Mouse (Mus musculus): ENCODE data around the gene Slc30a7. TPM values are rescaled to one million over a fixed set of nuclear protein-coding genes. Genes with fewer than 3 reads are reported as not detected.
A peak's percentile ranks its signal among the peaks of the same experiment; 100 is the strongest.
"Not testable (repeated sequence)": the region's sequence is repeated elsewhere in the genome, so short reads cannot be mapped to it uniquely, and the experiment has no call there.

Slc30a7 gene
- total RNA-seq, 4 experiments from 2014 or later: 2.2 to 6.9 (median 4.5) TPM

DNA sequence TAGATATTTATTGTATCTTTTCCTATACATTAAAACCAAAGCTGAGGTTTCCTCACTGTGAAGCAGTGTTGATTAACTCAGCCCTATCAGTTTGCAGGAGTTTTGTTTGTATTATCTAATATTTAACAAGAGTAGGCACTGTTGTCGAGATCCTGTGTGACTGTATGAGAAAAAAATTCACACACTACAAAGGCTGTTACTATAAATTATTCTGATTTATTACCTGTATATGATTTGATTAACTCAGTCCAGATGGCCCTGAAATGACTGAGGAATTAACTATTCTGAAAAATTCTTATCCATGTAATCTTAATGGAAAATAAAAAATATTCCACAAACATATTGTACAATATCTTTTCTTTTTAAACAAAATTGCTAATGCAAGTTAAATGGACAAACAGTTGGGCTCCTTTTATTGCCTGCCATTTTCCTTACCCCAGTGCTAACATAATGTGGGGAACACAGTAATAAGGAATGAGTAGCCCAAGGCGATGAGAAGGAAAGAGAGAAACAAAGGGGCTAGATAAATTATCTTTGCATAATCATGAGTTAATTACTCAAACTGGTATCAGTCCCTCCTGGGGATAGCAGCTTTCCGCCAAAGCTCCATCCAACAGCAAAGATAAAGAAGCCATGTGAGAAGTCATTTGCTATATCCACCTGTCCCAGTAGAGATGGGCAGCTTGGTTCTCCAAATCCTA, 57.8 kb downstream of the Slc30a7 start:
- no peak for DNase-seq (ENCODE audit: low spot score in 2 of 2)

DNA sequence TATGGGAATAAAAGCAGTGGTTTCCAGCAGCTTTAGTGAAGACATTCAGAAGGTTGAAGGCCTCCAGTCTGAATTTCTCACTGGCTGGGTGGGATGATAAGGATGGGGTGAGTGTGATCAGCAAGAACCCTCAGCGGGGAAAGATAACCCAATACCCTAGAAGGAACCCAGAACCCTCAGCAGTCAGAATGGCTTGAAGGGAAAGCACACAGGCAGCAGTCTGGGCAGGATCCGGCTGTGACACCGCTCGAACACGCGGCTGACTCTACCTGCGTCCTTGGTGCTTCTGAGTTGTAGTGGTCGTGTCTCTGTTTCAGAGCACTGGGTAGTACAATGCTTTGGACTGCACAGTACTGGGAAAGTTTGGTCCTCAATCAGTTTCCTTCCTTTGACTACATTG, 60.9 kb downstream of the Slc30a7 start:
- DNase-seq (ENCODE audit: low spot score in 2 of 2): no peak

DNA sequence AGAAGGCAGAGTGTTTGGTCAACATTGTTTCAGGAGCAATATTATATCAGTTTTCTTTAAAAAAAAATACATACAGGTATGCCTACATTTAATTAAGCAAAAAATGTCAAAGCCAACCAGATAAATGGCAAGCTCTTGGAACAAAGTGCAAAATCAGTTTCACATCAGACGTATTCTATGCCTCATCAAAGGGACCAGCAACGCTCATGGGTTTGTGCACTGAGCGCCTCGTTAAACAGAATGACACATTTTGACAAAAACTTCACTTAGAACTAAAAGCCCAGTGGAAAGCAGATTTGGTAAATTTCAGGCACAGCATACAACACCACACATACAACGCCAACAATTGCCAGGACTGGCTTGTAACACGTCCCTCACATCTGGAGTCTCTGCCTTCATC, 62.8 kb downstream of the Slc30a7 start:
- no peak for DNase-seq (ENCODE audit: low spot score in 2 of 2)

DNA sequence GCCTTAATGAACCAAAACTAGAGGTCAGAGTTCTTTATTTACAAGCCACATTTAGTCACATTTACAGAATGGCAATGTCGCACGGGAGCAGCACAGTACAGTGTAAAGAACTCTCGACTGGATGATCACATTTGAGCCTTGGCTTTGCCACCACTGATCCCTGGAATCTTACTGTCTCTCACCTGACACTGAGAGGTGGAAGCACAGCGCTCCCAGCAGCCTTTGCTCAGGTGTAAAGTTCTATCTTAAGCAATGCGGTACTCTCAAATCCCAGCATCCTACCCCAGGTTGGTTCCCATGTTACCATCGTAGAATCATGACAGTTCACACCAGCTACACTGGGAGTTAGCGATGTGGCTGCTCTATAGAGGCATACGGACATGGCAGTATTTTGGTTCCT, 65.7 kb downstream of the Slc30a7 start:
- no peak for DNase-seq (ENCODE audit: low spot score in 2 of 2)

DNA sequence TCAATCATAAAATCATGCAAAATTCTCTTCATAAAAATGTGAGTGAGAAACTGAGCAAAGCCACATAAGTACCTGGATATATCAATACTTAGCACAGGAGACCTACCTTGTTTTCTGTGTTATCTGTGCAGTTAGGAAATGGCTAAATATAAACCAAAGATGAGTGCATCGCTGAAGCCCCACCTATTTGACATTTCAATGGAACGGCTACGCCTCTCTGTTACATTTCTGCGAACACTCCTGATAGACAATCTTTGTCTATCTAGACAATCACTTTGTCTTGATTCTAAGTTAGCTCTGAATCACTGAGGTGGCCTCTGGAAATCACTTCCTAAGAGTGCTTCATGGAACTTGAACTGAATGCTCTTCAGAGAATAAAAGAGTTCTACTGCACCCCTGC, 66.7 kb downstream of the Slc30a7 start:
- no peak for DNase-seq (ENCODE audit: low spot score in 2 of 2)

DNA sequence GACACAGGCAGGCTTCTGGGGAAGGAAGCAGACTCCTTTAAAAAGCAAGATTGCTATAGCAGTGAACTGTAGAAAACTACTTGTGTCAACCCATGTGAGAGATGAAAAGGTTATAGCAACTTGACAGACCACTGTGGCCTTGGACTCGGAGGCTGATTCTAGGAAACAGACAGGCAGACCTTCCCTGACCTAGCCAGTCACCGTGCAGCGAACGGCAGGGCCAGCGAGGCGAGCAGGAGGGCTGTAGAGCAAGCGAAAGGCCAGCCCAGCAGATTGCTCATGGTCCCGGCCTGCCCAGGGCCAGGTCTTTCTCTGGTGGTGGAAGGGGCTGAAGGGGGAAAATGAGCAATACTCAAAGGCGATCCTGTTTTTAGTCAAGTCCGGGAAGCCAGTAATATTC, 69.4 kb downstream of the Slc30a7 start:
- no peak for DNase-seq (ENCODE audit: low spot score in 2 of 2)

DNA sequence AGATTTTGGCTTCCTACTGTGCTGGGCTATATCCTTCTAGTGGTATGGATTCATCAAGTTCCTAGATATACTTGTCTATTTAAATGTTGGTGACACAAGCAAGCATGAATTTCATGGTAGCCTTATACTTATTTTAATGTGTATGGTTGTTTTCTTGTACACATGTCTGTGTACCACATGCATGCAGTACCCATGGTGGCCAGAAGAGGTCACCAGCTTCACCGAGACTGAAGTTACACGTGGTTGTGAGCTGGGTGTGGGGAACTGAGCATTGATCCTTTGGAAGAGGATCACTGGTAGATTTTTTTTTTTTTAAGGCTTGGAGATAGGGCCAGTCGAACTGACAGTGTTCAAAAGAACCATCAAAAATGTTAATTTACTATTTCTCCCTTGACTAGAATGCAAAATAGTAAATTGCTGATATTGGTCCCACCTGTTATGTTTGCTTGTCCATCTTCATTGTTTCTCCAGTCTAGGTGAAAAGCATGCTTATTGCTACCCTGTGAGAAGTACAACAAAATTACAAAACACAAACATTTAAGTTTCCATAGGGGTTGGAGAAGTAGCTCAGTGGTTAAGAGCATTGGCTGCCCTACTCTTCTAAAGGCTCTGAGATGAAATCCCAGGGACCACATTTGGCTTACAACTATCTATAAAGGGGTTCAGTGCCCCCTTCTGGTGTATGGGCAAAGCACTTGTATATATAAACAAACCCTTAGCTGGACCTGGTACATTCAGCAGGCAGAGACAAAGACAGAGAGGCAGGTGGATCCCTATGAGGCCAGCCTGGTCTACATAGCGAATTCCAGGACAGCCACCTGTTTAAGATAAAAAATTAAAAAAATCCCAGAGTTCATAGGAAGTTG, 70.2 kb downstream of the Slc30a7 start:
- peak; percentile 32 to 33 for DNase-seq (ENCODE audit: low spot score in 2 of 2)

DNA sequence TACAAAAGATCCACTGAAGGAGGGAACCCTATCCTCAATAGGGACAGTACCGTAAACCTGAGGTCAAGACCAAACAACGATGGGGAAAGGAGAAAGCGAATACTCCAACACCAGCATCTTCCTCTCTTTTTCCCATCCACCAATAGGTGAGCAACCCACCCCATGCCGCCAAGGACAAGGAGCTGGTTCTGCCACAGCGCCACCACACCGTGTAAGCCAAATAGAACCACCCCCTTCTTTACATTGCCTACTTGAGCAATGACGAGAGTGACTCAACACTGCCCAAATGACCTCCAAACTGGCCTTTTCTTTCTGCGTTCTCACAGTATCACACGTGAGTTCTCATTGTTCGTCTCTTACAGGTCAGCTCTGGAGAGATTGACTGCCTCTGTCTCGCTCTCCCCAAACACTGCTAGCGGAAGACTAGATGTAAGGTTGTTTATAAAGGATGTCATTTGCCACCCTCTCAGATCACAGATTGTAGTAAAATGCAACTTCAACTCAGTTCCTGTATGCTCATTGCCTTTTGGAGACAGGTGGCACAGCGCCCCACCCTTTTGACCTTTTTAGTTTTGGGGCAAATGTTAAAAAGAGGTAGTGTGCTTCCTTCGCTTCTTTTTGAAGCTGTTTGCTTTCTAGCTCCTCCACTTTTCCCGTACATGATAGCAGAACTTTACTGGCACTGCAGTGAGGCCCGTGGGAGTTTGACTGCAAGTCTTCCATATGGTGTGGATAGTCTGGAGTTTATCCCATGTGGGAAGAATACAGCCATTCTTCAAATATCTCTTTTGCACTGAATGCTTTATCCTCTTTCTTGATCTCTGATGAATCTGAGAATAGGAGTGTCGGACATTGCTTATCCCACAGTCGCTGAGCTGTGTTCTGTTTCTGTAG, 73.7 kb downstream of the Slc30a7 start:
- DNase-seq (ENCODE audit: low spot score in 2 of 2): no peak

DNA sequence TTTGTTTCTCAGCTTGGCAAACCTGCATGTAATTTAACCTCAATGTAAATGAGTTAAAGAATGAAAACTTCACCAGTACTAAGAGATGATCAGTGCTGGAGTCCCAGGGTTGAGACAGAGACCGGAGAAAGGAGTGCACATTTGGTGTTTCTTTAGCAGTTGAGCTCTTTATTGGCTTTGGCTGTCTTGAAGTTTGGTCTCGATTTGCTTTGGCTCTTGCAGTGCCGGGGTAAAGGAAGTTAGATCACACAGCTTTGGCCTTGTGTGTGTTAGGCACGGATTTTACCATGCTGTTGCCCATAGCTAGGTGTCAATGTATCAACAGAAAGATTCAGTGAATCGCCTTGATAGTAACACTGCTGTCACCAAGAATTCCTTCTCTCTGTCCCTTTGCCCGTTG, 75.5 kb downstream of the Slc30a7 start:
- DNase-seq (ENCODE audit: low spot score in 2 of 2): no peak

DNA sequence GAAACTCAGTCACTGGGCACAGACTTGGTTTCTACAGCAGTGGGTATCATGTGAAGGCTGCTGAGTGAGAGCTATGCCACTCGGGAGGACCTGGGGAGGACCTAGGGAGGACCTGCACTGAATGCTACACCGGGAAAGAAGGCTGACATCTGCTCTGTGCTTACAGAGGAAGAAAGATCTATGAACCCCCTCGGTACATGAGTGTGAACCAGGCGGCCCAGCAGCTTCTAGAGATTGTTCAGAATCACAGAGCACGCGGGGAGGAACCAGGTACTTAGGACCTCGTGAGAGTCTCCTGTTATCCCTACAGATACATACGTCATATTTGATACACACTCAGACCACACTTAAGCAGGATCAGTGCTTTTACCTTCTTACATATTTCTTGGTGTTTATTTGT, 80.7 kb downstream of the Slc30a7 start:
- DNase-seq (ENCODE audit: low spot score in 2 of 2): no peak

DNA sequence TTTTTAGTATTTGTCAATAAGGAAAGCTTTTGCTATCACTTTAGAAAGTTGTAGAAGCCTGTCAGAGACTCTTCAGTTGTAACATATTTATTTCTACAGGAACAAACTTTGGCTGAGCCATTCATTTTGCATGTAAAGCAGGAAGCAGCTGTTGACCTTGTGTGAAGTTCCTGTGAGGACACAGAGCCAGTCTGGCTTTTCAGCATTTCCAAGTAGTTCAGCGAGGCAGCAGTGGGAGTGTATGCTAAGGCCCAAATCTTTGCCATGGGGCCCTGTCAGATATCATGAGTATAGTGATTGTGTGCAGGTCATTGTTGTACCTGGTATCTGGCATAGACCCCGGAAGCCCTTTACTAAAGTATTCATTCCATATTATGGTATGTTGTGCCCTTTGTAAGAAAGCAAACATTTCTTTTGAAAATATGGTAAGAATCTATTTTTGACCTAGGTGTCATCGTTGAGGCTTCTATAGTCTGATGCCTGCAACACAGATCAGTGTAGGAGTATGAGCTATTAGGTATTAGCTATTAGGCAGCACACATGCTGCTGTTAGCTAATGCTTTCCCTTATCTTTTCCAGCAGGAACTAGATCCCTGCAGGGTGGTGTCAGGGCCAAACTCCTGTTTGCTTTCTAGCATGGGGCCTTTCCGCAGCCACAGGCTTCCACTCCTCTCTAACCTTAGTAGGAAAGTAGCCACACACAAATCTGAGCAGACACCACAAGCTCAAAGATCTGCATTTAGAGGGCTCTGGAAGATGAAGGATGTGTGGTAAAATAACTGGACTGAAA, 82.6 kb downstream of the Slc30a7 start:
- no peak for DNase-seq (ENCODE audit: low spot score in 2 of 2)

DNA sequence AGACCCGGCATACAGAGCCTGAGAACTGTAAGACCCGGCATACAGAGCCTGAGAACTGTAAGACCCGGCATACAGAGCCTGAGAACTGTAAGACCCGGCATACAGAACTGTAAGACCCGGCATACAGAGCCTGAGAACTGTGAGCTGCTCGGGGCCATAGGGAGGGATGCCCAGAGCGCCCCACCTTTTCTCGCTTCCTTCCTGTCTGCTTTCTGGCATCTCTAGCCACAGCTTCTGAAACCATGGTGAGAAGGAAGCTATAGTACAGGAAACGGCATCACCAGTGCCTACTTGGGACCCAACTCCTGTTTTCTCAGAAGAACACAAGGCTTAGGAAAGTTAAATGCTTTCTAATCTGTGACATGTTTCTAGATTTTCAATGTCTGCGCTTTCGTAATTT, 99.8 kb downstream of the Slc30a7 start:
- not testable (repeated sequence) for DNase-seq (ENCODE audit: low spot score in 2 of 2)

DNA sequence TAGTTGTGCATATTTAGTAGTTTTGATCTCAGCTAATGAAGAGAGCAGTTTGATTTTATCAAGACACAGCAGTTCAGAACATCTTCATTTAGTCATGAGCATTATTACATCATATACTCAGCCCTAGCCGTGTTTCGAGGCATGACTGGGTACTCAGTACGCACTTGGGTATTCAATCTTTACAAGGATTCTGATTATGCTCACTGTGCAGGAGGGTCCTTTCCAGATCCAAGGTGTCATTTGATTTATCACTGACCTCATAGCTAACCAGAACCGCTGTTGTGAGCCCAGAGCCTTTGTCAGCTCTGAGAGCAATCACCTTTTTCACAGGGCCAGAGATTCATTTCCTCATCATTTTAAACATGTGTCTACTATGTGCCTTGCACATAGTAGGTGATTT, 101.6 kb downstream of the Slc30a7 start:
- no peak for DNase-seq (ENCODE audit: low spot score in 2 of 2)

DNA sequence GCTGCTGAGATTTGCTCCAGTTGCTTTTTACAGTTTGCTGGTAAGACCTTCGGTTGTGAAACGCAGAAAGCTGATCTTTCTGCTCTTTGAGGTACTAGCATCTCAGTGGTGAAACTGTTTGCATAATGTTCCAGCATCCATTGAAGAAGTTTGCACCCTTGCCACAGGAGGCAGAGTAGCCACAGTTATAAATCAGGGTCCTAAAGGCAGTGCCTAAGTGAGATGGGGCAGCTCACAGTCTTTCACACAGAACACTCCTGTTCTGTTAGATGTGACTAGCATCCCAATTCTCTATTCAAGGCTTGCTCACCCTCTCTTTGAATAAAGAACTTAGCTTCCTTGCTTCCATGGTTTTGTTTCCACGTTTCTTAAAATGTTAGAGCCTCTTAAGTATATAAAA, 102.1 kb downstream of the Slc30a7 start:
- no peak for DNase-seq (ENCODE audit: low spot score in 2 of 2)

DNA sequence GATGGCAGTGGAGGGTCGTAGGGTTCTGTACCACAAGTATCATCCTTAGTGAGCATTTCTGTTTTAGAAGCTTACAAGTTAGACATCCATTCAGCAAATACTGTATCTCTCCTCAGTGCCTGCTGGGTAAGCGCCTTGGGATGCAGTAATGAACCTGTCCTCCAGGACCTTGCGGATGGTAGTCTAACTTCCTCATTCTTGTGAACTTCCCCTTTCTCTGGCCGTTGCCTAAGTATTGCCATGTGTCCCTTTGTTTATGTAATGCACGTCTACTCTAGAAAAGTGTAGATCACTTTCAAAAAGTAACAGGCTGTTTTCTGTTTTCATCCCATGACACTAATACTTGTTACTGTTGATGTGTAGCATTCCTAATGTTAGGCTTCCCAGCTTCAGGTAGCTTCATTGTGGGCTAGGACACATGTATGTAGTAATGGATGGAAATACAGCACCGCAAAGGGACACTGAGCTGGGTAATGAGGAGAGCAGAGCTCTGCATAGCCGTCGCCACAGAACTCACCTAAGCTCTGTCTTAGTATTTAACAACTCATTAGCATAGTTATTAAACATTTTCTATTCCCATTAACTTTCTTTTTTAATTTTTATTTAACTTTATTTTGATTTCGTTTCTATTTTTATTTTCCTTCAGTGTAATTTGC, 104.8 kb downstream of the Slc30a7 start:
- no peak for DNase-seq (ENCODE audit: low spot score in 2 of 2)

DNA sequence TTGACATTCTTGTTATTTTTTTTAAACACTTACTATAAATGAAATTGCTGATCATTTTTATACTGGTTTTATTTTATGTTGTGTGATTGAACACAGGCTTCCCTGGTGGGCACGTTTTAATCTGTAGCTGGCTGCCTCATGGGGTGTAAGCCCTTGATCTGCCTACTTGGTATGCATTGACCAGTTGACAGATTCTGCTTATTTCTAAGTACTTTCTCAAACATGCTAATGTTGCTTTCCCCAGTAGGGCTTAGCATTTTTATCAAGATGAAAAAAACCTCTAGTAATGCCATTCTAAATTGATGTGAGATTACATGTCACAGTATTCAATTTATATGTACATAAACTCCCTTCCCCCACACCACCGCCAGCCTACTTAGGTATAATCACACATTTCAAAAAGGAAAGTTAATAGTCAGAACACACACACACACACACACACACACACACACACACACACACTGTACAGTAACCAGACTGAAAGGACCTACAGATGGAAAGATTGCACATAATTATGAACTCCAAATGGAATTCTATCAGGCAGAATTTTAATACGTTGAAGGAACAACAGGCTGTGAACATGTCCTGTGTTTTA, 108.8 kb downstream of the Slc30a7 start:
- DNase-seq (ENCODE audit: low spot score in 2 of 2): no peak

DNA sequence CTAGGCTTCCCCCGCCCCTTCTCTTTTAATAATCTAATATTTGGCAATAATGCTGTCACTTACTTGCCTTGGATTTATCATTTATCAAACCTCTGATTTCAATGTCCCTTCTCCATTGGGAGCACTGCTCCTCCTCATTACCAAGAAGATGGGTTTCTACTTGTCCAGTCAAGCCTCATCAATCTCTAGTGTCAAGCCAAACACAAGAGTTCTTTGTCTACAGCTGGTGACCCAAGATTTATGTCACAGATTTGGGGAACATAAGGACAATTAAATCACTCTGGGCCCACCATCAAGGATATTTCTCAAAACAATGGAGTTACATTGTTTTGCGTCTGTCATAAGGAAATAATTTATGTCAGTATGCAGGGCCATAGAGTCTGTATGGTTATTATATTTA, 114.0 kb downstream of the Slc30a7 start:
- DNase-seq (ENCODE audit: low spot score in 2 of 2): no peak

DNA sequence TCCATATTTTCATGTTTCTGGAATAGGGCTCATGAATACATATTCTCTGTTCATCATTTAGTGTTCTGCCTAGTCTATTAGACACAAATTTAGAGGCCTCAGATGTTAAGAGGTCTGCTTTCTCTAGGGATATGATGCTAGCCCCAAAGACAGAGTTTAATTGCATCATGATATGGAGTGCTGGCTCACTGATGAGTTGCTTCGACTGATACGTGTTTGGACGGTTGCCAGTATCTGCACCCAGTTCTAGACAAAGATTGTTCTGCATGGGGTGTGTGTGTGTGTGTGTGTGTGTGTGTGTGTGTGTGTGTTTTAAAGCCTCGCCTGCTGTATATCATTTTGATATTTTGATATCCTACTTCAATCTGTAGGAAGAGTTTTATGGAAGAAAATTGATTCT, 114.9 kb downstream of the Slc30a7 start:
- no peak for DNase-seq (ENCODE audit: low spot score in 2 of 2)
